Mouse (Mus musculus) lung, postnatal 0 days (tissue): Measurements from ENCODE around the gene Tmem174.

Experiments used
- CTCF ChIP-seq: IDR thresholded peaks from 2 replicates; pipeline ENCODE4 v1.5.1; 2016; ENCODE audit warnings: antibody characterized with exemption, mild to moderate bottlenecking
- EP300 ChIP-seq: IDR thresholded peaks from 2 replicates; pipeline ENCODE4 v1.6.1; 2016; ENCODE audit warnings: antibody characterized with exemption, mild to moderate bottlenecking, control low read depth

DNA sequence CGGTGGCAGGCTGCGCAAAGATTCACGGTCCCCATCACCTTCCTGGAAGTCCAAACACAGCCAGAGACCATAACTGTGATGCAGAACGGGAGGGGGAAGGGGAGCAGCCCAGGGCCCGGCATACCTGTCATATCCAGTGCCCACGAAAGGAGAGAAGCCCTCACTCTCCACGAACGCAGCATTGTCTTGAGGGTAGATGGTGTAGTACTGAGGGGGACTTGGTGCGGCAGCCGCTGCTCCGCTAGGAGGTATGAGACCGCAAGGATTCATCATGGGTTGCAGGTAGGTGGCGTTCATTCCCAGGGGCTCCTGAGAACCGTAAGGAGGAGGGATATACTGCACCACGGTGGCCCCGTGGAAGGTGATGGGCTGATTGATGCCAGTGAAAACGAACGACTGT is 639 bp downstream of the Tmem174 start:
- no peak for TF ChIP-seq EP300
- TF ChIP-seq CTCF = no peak
